Mouse (Mus musculus) G1E (cell line): Measurements from ENCODE around the gene Drc1. TPM values are rescaled to one million over a fixed set of nuclear protein-coding genes. Genes with fewer than 3 reads are reported as not detected.

Experiments
- ATAC-seq: 2 replicates; pipeline ENCODE4 v1.8.0; 2016; ENCODE audit warnings: mild to moderate bottlenecking; ENCODE audit not compliant: insufficient number of reproducible peaks, poor library complexity, low FRiP score, severe bottlenecking; ENCODE audit errors: extremely low read depth
- DNase-seq: peaks from one replicate; pipeline ENCODE4 v3.0.0; 2012; ENCODE audit warnings: low spot score
- H3K27me3 ChIP-seq: 2 replicates; pipeline ENCODE4 v1.6.1; 2012; ENCODE audit warnings: mild to moderate bottlenecking, low read length, inconsistent platforms; ENCODE audit not compliant: insufficient read depth
- H3K36me3 ChIP-seq: replicated peaks from 2 replicates; pipeline ENCODE3; 2012; ENCODE audit warnings: mild to moderate bottlenecking, inconsistent platforms
- H3K4me1 ChIP-seq: 2 replicates; pipeline ENCODE4 v1.6.1; 2012; ENCODE audit warnings: low read depth, low read length, inconsistent platforms, mixed read lengths; ENCODE audit not compliant: insufficient read depth
- H3K4me3 ChIP-seq: 2 replicates; pipeline ENCODE4 v1.5.1; 2012; ENCODE audit warnings: low read depth, mild to moderate bottlenecking, inconsistent platforms, low read length, moderate library complexity, mixed read lengths
- H3K9me3 ChIP-seq: replicated peaks from 2 replicates; pipeline ENCODE4 v1.6.1; 2012; ENCODE audit warnings: inconsistent platforms
- CTCF ChIP-seq: IDR thresholded peaks from 2 replicates; pipeline ENCODE4 v1.5.1; 2012; ENCODE audit warnings: low read depth, low read length, inconsistent platforms, mixed read lengths
- GATA1 ChIP-seq: IDR thresholded peaks from 2 replicates; pipeline ENCODE4 v1.6.1; 2012; ENCODE audit warnings: borderline replicate concordance, low read length, inconsistent platforms, mixed read lengths
- GATA2 ChIP-seq: IDR thresholded peaks from 2 replicates; pipeline ENCODE4 v1.6.1; 2012; ENCODE audit warnings: low read depth, low read length, inconsistent platforms, borderline replicate concordance
- POLR2AphosphoS5 ChIP-seq: IDR thresholded peaks from 2 replicates; pipeline ENCODE4 v1.6.1; 2012; ENCODE audit warnings: low read depth, low read length, inconsistent platforms; ENCODE audit not compliant: insufficient replicate concordance
- TAL1 ChIP-seq: conservative IDR thresholded peaks from 2 replicates; pipeline ENCODE4 v1.6.1; 2012; ENCODE audit warnings: low read depth, low read length, inconsistent platforms, mixed read lengths
- polyA plus RNA-seq: library from polyadenylated mRNA; stranded (reverse); fragments of >175 nt; gene quantifications from 2 replicates; pipeline ENCODE4 v1.2.3, GENCODE M21; 2012
- total RNA-seq, 2 experiments: library from RNA; stranded (forward) in 1 of 2; stranded (reverse) in 1 of 2; fragments of 200-1000 nt in 1 of 2; fragments of >200 nt in 1 of 2; fragmentation: Nextera tagmentation in 1 of 2; gene quantifications; 2 replicates each; pipeline ENCODE4 v1.2.3; 2014 to 2017

The Drc1 gene
- total and polyA plus RNA-seq, 3 experiments: not detected

DNA sequence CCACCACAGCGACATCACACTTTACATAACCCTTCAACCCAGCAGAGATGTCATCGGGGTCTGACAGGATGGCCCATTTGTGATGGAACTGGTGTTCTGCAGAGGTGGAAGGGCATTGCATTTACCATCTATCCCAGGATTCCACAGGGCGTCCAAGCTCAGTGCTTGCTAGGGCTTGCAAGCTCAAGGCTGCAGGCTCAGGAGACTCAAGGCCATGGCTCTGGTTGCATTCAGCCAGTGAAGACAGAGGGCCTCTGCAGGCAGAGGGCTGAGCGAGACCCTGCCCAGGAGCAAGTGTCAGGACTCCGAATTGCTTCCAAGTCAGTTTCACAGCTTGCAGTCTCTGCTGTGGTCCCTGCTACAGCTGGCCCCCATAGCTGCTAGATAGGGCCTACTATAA lies 108.6 kb downstream of the Drc1 start:
- DNase-seq (no peak), ATAC-seq (no peak)
- no peak overlapping the region for H3K4me3 ChIP-seq
- peaks cover 24% of the 10 kb centered on the region for H3K27me3 ChIP-seq
- H3K4me1 ChIP-seq: no peaks in the 10 kb centered on the region
- H3K36me3 ChIP-seq: no peaks in the 10 kb centered on the region
- no peak for TF ChIP-seq TAL1
- TF ChIP-seq GATA1: no peak
- TF ChIP-seq CTCF: no peak
- no peak for TF ChIP-seq GATA2
- no peak for TF ChIP-seq POLR2AphosphoS5
- no peaks in the 10 kb centered on the region for H3K9me3 ChIP-seq

DNA sequence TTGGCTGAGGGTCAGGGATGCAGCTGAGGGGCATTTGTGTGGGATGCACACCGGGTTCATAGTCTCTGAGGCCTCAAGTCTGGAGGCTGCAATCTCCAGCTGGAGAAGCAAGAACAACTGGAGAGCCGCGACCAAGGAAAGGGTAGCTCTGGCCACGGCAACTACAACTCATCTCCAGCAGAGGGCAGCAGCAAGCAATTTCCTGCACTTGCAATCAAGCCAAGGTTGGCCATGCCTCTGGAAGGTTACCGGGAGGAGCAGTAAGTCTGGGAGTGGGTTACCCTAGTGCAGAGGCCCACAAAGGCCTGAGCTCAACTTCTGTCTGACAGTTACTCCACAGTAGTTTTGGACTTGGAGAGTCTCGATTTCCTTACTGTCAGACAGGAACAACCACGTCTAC lies 110.3 kb downstream of the Drc1 start:
- Histone ChIP-seq H3K4me3 (no peak overlapping the region), H3K36me3 (no peaks in the 10 kb centered on the region), H3K27me3 (peaks cover 18% of the 10 kb centered on the region), H3K4me1 (no peaks in the 10 kb centered on the region), H3K9me3 (no peaks in the 10 kb centered on the region)
- DNase-seq: peak; percentile 36
- no peak for ATAC-seq
- no peak for TF ChIP-seq TAL1
- TF ChIP-seq POLR2AphosphoS5: no peak
- peak; percentile 65 for TF ChIP-seq CTCF
- no peak for TF ChIP-seq GATA2
- TF ChIP-seq GATA1: no peak

DNA sequence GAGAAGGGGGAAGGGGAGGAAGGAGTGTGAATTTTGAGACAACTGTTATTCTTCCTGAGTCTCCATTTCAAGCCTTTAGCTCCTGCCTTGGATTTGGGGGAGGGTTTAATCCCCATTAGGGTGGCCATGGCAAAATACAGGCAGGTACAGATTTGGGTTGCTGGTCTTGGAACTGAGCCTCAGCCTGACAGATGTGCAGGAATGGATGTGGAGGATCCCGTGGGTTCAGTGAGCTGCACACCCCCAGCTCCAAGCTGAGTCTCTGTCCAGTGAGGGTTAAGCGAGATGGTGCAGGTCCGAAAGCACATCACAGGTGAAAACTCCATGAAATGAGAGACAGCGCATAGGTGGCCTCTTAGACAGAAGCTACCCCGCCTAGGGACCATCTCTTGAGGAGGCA lies 119.3 kb downstream of the Drc1 start:
- DNase-seq (no peak), ATAC-seq (no peak)
- Histone ChIP-seq H3K9me3 (no peaks in the 10 kb centered on the region), H3K27me3 (peaks cover 18% of the 10 kb centered on the region; the same call in 1 of the 2 replicates), H3K4me1 (no peaks in the 10 kb centered on the region), H3K4me3 (no peak overlapping the region), H3K36me3 (no peaks in the 10 kb centered on the region)
- no peak for TF ChIP-seq GATA1
- no peak for TF ChIP-seq TAL1
- TF ChIP-seq CTCF: no peak
- no peak for TF ChIP-seq GATA2
- no peak for TF ChIP-seq POLR2AphosphoS5

DNA sequence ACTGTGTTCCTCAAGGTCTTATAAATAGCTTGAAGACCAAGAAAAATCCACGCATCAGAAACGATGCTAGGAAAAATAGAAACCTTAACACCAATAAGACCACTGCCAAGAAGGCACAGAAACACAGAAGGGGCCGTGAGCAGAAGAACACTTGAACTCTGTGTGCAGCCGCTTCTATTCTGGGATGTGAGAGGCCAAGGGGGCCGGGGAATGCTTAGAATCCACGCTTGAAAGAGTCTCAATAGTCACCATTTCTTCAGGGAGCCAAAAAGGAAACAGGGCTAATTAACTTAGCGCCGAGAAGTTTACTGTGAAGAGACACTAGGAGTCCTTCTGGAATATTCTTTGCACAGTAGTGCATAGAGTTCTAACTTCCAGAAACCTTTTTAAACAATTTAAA lies 120.0 kb downstream of the Drc1 start:
- no peak for TF ChIP-seq TAL1
- TF ChIP-seq POLR2AphosphoS5: no peak
- no peak for TF ChIP-seq GATA1
- no peak for TF ChIP-seq CTCF
- no peak for TF ChIP-seq GATA2
- Histone ChIP-seq H3K27me3 (peaks cover 21% of the 10 kb centered on the region; the same call in 1 of the 2 replicates), H3K4me3 (no peak overlapping the region), H3K36me3 (no peaks in the 10 kb centered on the region), H3K9me3 (no peaks in the 10 kb centered on the region), H3K4me1 (no peaks in the 10 kb centered on the region)
- DNase-seq (no peak), ATAC-seq (no peak)

DNA sequence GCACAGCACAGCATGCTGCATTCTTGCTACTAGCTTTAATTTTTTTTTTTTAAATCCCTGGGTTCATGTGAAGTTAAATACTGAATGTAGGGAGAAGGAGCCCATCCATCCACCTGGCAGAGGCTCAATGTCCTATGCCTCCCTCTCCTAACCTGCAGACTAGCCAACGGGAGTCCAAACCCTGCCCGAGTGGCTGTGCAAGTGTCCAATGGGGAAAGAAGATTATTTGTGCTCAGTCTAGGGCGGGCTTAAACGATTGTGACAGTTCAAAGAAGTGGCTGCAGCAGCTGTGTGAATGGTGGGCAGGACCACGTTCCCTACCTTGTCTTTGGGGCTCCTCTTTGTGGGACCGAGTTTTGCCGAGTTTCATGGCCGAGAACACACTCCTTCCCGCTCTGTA lies 125.7 kb downstream of the Drc1 start:
- DNase-seq: no peak
- Histone ChIP-seq H3K9me3 (no peaks in the 10 kb centered on the region), H3K36me3 (no peaks in the 10 kb centered on the region), H3K27me3 (peaks cover 18% of the 10 kb centered on the region), H3K4me3 (no peak overlapping the region), H3K4me1 (no peaks in the 10 kb centered on the region)
- no peak for ATAC-seq
- TF ChIP-seq CTCF (no peak), POLR2AphosphoS5 (no peak), TAL1 (no peak), GATA1 (no peak), GATA2 (no peak)

DNA sequence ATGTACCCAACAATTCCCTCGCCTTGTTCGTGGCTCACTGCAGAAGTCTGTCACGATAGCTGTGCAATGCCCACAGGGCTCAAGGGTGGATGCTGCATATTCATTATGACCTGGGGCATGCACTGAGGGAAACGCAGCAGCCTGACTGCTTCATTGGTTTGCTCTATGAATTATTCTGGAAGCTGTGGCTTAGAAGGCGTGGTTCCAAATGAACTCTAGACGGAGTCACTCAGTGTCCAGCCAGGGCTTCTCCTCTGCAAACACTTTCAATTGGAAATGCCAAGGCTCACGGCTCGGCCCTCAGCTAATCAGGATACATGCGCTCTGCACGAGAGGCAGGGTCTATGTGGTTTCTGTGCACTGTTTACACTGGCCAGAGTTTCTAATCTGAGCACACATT lies 130.3 kb downstream of the Drc1 start:
- DNase-seq: no peak
- Histone ChIP-seq H3K9me3 (no peaks in the 10 kb centered on the region), H3K36me3 (no peaks in the 10 kb centered on the region), H3K4me1 (no peaks in the 10 kb centered on the region), H3K27me3 (peaks cover 12% of the 10 kb centered on the region), H3K4me3 (no peak overlapping the region)
- ATAC-seq: no peak
- no peak for TF ChIP-seq GATA2

DNA sequence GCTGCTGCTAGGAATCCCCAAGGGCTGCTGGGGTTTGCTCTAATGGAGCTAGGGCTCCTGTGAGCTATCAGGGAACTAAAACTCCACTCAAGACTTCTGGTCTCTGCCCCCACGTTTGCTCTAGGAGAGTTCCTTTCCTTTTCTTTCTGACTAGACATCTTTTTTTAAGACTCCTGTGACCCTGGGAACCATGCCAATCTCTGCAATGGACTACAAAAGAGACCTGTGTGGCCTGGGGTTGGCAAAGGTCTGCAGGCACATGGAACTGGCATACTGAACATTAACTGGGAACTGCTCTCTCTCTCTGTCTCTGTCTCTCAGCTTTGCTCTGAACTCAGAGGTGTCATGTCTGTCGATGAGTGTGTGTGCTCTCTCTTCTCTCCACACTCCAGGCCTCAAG lies 134.2 kb downstream of the Drc1 start:
- Histone ChIP-seq H3K9me3 (no peaks in the 10 kb centered on the region), H3K4me3 (no peak overlapping the region), H3K27me3 (peaks cover 7% of the 10 kb centered on the region), H3K4me1 (no peaks in the 10 kb centered on the region), H3K36me3 (no peaks in the 10 kb centered on the region)
- no peak for DNase-seq
- TF ChIP-seq TAL1 (no peak), GATA1 (no peak), POLR2AphosphoS5 (no peak), GATA2 (no peak)
- no peak for ATAC-seq
